9 mouse cellular contexts compared by ENCODE assay signal in genomic region chr7:6940761-6941231, GRCm38 (mm10). TPM values are rescaled to one million over a fixed set of nuclear protein-coding genes. Genes with fewer than 3 reads are reported as not detected.
DNase-seq lines count a peak whose midpoint lies in the region; ATAC-seq and TF ChIP-seq lines count a peak whose summit lies in the region.
"Had no signal": no experiment of that assay in that cellular context is flagged by ENCODE, and none has a peak within 500 bp of the region (broad histone marks: within the 10 kb centered on the region; RNA-seq: fewer than 3 reads in every experiment).

No protein-coding gene starts in this region.

- no peaks in the 10 kb centered on the region for H3K27me3 ChIP-seq in heart, adult 2 months (ENCODE audit: control insufficient read depth, insufficient read depth, low read length)
- no peaks in the 10 kb centered on the region for H3K27me3 ChIP-seq in hindbrain, embryonic 16.5 days (replicated peaks; ENCODE audit: control insufficient read depth, insufficient read depth, low read length)

- no peak overlapping the region for H3K9ac ChIP-seq in heart, adult 2 months (ENCODE audit: low read depth, low read length)
- H3K9ac ChIP-seq in hindbrain, embryonic 16.5 days (ENCODE audit: low read depth, low read length) = no peak overlapping the region

- no peak for TF ChIP-seq POLR2A in heart, adult 2 months (IDR thresholded peaks at IDR 0.05; ENCODE audit: insufficient read depth, low read depth, low read length)

- peak; percentile 78 for TF ChIP-seq CTCF in heart, adult 2 months (IDR thresholded peaks at IDR 0.05)

- no peak for TF ChIP-seq EP300 in heart, adult 2 months (IDR thresholded peaks at IDR 0.05; ENCODE audit: insufficient read depth, low read depth, low read length)

- 20% methylated on average over 16 of the region's 16 CpGs for WGBS in heart, adult 2 months
- 24% methylated on average over 16 of the region's 16 CpGs for WGBS in hindbrain, embryonic 16.5 days

- H3K4me1 ChIP-seq in heart, adult 2 months (ENCODE audit: control insufficient read depth, insufficient read depth, low read length) = no peaks in the 10 kb centered on the region
- peaks cover 2% of the 10 kb centered on the region; the same call in 1 of the 2 replicates for H3K4me1 ChIP-seq in hindbrain, embryonic 16.5 days (ENCODE audit: control insufficient read depth, insufficient read depth, low read depth, low read length)

- no peak for DNase-seq in heart, adult 2 months
- DNase-seq in heart, postnatal 25 days (ENCODE audit: low spot score) = no peak
- peak; percentile 70 for DNase-seq in embryo, embryonic 11 days
- DNase-seq in yolk sac, embryonic 10.5 days (ENCODE audit: low spot score) = peak; percentile 45
- no peak for DNase-seq in urinary bladder, postnatal 25 days (ENCODE audit: low spot score)

- H3K9me3 ChIP-seq in hindbrain, embryonic 16.5 days (ENCODE audit: control insufficient read depth, low read length) = no peaks in the 10 kb centered on the region

- H3K79me2 ChIP-seq in heart, adult 2 months (replicated peaks; ENCODE audit: control insufficient read depth, insufficient read depth, low read length) = no peaks in the 10 kb centered on the region

- no peak overlapping the region for H3K27ac ChIP-seq in heart, adult 2 months
- no peak overlapping the region for H3K27ac ChIP-seq in hindbrain, embryonic 16.5 days (ENCODE audit: low read depth, low read length)

- peak; percentile 81 for ATAC-seq in CD4-positive, CD25-positive, alpha-beta regulatory T cell, adult 4 months
- peak; percentile 78 for ATAC-seq in hindbrain, embryonic 16.5 days
- ATAC-seq in megakaryocyte-erythroid progenitor cell, adult 5-6 weeks (replicated peaks; ENCODE audit: low FRiP score, low TSS enrichment, poor library complexity, severe bottlenecking) = peak; percentile 78

- H3K4me2 ChIP-seq in hindbrain, embryonic 16.5 days (ENCODE audit: low read length) = peak overlapping the region; percentile 48

- intact Hi-C loops in heart, adult 2 months (cut with DNase I) = loop anchor here (5.0 kb wide), 1 partner anchor 337 kb away; the partner anchor contains the start of gene Gm45844
- intact Hi-C loops in heart, postnatal 25 days (cut with DNase I) = loop anchor here (2.0 kb wide), 1 partner anchor 338 kb away; the partner anchor contains the start of gene Gm45844

- no peaks in the 10 kb centered on the region for H3K36me3 ChIP-seq in heart, adult 2 months (ENCODE audit: control insufficient read depth, insufficient read depth, low read length)
- peaks cover 4% of the 10 kb centered on the region for H3K36me3 ChIP-seq in hindbrain, embryonic 16.5 days (ENCODE audit: control insufficient read depth, insufficient read depth, low read length)

- H3K4me3 ChIP-seq in heart, adult 2 months = no peak overlapping the region
- H3K4me3 ChIP-seq in hindbrain, embryonic 16.5 days (ENCODE audit: low read length) = peak overlapping the region; percentile 22; the same call in 1 of the 2 replicates

RNA-seq across cellular contexts. Expression of gene Aurkc, which starts 54.3 kb away (rescaled TPM):
- not detected for total RNA-seq in heart, adult 2 months (2021)
- not detected in 2 replicates for polyA plus RNA-seq in heart, adult 2 months (2012; rRNA removed)
- not detected for total RNA-seq in heart, postnatal 25 days (2021)
- not detected for polyA plus RNA-seq in CD4-positive, CD25-positive, alpha-beta regulatory T cell, adult 4 months (2017; shearing (Covaris generic))
- not detected in 2 replicates for polyA plus RNA-seq in hindbrain, embryonic 16.5 days (2015; fragmentation: Nextera tagmentation; extraction: Ambion mirVana)
- total RNA-seq in megakaryocyte-erythroid progenitor cell, adult 5-6 weeks (2014; fragmentation: Nextera tagmentation) = not detected in 2 replicates
- total RNA-seq in megakaryocyte-erythroid progenitor cell, adult 5-6 weeks (2017) = not detected in 2 replicates
- total RNA-seq: adrenal gland, postnatal 36 days had no signal

Comparison
In these comparisons a context has a peak if more than half of its experiments do, and no peak if none do; other contexts are left out.
1. DNase-seq: peak in embryo, embryonic 11 days (single experiment) and yolk sac, embryonic 10.5 days (single experiment); none in heart, adult 2 months (0 of 2), heart, postnatal 25 days (single experiment) and urinary bladder, postnatal 25 days (single experiment).
2. Peak in every context shown above with its lines, with median percentiles within 50 percentile points of each other: ATAC-seq.